Mouse (Mus musculus) lung, postnatal 0 days (tissue): ENCODE results near the gene Ube2o. TPM values are rescaled to one million over a fixed set of nuclear protein-coding genes. Genes with fewer than 3 reads are reported as not detected.

Experiments used
- ATAC-seq: fragments of 200-750 bp; cut with Nextera tagmentation; 2 replicates; pipeline ENCODE4 v1.8.0; 2017; ENCODE audit warnings: moderate library complexity
- DNase-seq: peaks from one replicate; pipeline ENCODE4 v3.0.0-alpha.2; 2016; ENCODE audit warnings: low spot score
- H3K27ac ChIP-seq: fragments of 300-500 bp; sonication (generic); 2 replicates; pipeline ENCODE4 v1.5.1; 2014; ENCODE audit warnings: antibody characterized with exemption, mild to moderate bottlenecking, low read length, mixed read lengths
- H3K27me3 ChIP-seq: fragments of 300-500 bp; sonication (generic); replicated peaks from 2 replicates; pipeline ENCODE4 v1.6.1; 2014; ENCODE audit warnings: low read length, mixed read lengths; ENCODE audit not compliant: insufficient read depth
- H3K36me3 ChIP-seq: fragments of 300-500 bp; sonication (generic); 2 replicates; pipeline ENCODE4 v1.6.1; 2014; ENCODE audit warnings: low read length, mixed read lengths; ENCODE audit not compliant: insufficient read depth
- H3K4me1 ChIP-seq: fragments of 300-500 bp; sonication (generic); 2 replicates; pipeline ENCODE4 v1.6.1; 2014; ENCODE audit warnings: antibody characterized with exemption, low read depth, low read length, mixed read lengths; ENCODE audit not compliant: insufficient read depth
- H3K4me2 ChIP-seq: fragments of 300-500 bp; sonication (generic); replicated peaks from 2 replicates; pipeline ENCODE4 v1.6.1; 2014; ENCODE audit warnings: low read depth, mild to moderate bottlenecking, low read length, moderate library complexity, mixed read lengths
- H3K4me3 ChIP-seq: fragments of 300-500 bp; sonication (generic); 2 replicates; pipeline ENCODE4 v1.5.1; 2014; ENCODE audit warnings: low read depth, low read length
- H3K9ac ChIP-seq: fragments of 300-500 bp; sonication (generic); replicated peaks from 2 replicates; pipeline ENCODE4 v1.6.1; 2014; ENCODE audit warnings: low read depth, mild to moderate bottlenecking
- H3K9me3 ChIP-seq: fragments of 300-500 bp; sonication (generic); 2 replicates; pipeline ENCODE4 v1.6.1; 2016; ENCODE audit warnings: low read length, mixed read lengths
- CTCF ChIP-seq: IDR thresholded peaks from 2 replicates; pipeline ENCODE4 v1.5.1; 2016; ENCODE audit warnings: antibody characterized with exemption, mild to moderate bottlenecking
- EP300 ChIP-seq: IDR thresholded peaks from 2 replicates; pipeline ENCODE4 v1.6.1; 2016; ENCODE audit warnings: antibody characterized with exemption, mild to moderate bottlenecking, control low read depth
- WGBS: fragments of 180-500 bp; shearing (Covaris S2); extraction: QIAGEN DNeasy Blood & Tissue Kit; methylation state at CpG from one replicate; pipeline ENCODE4 v1.1.7; 2014; 5-methylcytosine and 5-hydroxymethylcytosine counted together
- polyA plus RNA-seq: library from polyadenylated mRNA; unstranded; fragments of >200 nt; fragmentation: Nextera tagmentation; extraction: Ambion mirVana; gene quantifications from 2 replicates; pipeline ENCODE4 v1.2.1, GENCODE M21; 2015

Ube2o gene
- polyA plus RNA-seq, 1 experiment from 2014 or later: 9.1 TPM

DNA sequence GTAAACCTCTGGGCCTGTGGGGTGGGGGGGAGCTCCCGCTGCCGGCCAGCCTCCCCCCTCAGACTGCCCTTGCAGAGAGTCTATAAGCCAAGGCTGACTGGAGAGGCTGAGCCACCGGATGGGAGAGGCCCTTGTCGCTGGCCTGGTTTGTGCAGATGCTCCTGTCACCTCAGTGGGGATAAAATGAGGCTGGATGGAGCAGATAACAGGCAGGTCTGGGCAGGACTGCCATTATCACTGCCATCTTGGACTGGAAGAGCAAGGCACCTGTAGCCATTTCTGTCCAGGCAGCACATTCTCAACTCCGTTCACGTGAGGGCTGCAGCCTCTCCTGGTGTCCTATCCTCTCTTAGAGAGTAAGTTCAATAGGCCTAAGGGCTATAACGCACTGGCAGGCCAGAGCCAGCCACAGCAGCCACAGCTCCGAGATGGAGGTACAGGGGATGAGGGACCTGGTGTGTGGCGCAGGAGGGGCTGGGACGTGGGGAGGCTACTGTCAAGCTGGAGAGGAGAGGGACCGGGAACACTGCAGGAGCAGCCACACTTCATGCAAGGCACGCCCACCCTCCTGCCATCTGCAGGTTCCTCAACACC, 43.0 kb downstream of the Ube2o start:
- TF ChIP-seq CTCF: no peak
- TF ChIP-seq EP300: no peak
- no peak for DNase-seq
- no peak for ATAC-seq
- Histone ChIP-seq H3K27me3 (no peaks in the 10 kb centered on the region), H3K4me3 (no peak overlapping the region), H3K9me3 (no peaks in the 10 kb centered on the region), H3K4me2 (no peak overlapping the region), H3K36me3 (peaks cover 40% of the 10 kb centered on the region), H3K9ac (no peak overlapping the region), H3K4me1 (no peaks in the 10 kb centered on the region), H3K27ac (no peak overlapping the region)
- WGBS: 88% methylated on average over 12 of the region's 12 CpGs

DNA sequence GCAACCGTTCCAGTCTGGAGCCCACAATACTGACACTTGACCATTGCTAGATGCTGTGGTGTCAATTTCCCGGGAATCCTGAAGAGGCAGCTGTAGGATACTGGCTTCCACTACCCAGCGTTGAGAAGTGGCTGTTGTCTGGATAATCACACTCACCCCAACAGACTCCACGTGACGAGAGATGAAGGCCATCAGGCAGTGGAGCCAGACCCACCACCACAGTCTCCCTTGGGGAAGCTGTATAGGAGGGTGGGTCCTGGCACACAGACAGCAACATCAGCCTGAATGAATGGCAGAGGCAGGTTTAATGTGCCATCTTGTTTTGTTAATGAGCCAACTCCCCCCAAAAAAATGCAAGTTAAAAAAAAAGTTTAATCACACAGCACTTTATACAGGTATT, 43.9 kb downstream of the Ube2o start:
- no peak overlapping the region for H3K9ac ChIP-seq
- TF ChIP-seq EP300 (no peak), CTCF (no peak)
- ATAC-seq (no peak), DNase-seq (no peak)
- no peaks in the 10 kb centered on the region for H3K9me3 ChIP-seq
- peaks cover 35% of the 10 kb centered on the region for H3K36me3 ChIP-seq
- no peak overlapping the region for H3K4me3 ChIP-seq
- H3K27me3 ChIP-seq: no peaks in the 10 kb centered on the region
- no peak overlapping the region for H3K4me2 ChIP-seq
- H3K27ac ChIP-seq: no peak overlapping the region
- WGBS: 65% methylated on average over 5 of the region's 5 CpGs
- H3K4me1 ChIP-seq: no peaks in the 10 kb centered on the region; the same call in 1 of the 2 replicates

DNA sequence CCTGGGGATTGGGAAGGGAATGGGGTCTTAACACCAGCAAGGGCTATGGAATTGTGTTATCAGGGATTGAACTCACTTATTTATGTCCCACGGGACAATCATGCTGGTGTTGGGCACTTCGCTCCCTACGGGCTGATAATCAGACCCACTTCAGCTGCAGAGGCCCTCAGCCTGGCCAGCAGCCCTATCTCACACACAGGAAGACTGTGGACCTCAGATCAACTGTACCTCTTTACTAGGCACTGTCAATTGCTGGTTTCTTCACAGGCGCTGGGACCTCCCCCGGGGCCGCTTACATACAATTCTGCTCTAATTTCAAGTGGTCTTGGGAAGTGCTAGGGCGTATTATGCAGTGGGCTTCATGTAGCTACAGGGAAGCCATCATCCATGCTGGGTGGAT, 44.6 kb downstream of the Ube2o start:
- WGBS: 85% methylated on average over 7 of the region's 7 CpGs
- Histone ChIP-seq H3K27ac (no peak overlapping the region), H3K27me3 (no peaks in the 10 kb centered on the region), H3K4me1 (no peaks in the 10 kb centered on the region; the same call in 1 of the 2 replicates), H3K36me3 (peaks cover 35% of the 10 kb centered on the region), H3K4me2 (no peak overlapping the region), H3K9ac (no peak overlapping the region), H3K4me3 (no peak overlapping the region), H3K9me3 (no peaks in the 10 kb centered on the region)
- TF ChIP-seq CTCF: no peak
- no peak for TF ChIP-seq EP300
- DNase-seq (no peak), ATAC-seq (no peak)

DNA sequence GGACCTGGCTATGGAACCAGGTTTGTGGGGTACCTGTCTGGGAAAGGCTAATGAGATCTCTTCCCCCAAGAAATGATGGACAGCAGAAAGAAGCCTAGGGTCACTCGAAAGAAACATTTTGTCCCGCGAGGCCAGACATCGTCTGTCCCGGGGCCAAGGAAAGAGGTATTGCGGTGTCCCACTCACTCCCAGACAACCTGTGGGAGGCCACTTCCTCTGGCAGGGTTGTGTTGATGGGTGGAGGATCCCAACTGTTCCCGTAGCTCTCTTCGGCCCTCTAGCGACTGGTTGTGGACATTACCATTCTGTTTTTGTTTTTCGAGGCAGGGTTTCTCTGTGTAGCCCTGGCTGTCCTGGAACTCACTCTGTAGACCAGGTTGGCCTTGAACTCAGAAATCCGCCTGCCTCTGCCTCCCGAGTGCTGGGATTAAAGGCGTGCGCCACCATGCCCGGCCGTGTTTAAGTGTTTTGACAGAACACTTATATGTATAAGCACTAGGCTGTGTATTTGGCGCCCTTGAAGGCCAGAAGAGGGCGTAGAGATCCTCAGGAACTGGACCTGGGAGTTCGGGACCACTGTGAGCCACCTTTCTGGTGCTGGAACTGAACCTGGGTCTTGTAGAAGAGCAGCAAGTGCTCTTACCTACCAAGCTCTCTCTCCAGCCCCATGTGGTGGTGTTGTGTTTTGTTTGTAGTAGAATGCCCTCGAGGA, 46.9 kb downstream of the Ube2o start:
- WGBS: 13% methylated on average over 20 of the region's 20 CpGs
- no peaks in the 10 kb centered on the region; the same call in 1 of the 2 replicates for H3K27me3 ChIP-seq
- H3K4me1 ChIP-seq: peaks cover 6% of the 10 kb centered on the region; the same call in 1 of the 2 replicates
- DNase-seq (peak; percentile 90), ATAC-seq (peak; percentile 59)
- peak overlapping the region; percentile 69 for H3K9ac ChIP-seq
- TF ChIP-seq CTCF (peak; percentile 89), EP300 (no peak)
- H3K9me3 ChIP-seq: no peaks in the 10 kb centered on the region
- peaks cover 17% of the 10 kb centered on the region; the same call in 1 of the 2 replicates for H3K36me3 ChIP-seq
- H3K27ac ChIP-seq: peak overlapping the region; percentile 92
- H3K4me3 ChIP-seq: peak overlapping the region; percentile 55
- peak overlapping the region; percentile 86 for H3K4me2 ChIP-seq

DNA sequence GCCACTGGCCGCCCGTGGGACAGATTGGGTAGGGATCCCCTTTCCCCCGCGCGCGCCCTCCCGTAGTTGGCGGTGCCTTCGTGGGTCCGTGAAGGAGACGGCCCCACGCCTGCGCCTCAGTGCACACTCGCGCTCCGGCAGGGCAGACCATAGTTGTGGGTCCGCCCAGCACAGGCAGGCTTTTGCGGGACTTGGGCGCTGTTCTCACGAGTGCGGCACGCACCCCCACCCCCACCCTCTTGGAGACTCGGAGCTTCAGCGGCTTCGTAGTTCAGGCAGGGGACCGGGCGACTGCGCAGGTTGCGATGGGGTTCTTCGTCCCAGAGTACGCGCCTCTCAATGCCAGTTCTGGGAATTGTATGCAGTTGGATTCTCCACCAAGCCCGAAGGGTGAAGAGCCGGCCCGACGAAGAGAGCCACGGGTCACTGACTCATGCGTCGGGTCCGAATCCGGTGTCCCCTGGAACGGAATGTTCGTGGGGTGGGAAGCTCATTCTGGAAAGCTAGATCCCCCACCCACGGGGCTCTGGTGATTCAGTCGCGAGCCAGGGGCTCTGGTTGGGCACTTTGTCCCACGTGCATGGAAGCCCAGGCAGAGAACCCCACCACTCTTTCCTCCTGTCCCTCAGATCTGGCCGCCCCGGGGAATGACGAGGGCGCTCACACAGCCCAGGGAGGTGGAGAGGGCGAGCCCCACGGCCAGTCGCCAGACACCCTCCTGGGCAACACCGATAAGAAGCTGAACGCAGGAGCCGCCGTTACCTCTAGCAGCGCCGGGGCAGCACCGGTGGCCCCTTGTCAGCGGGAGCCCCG, 47.7 kb downstream of the Ube2o start:
- Histone ChIP-seq H3K4me2 (peak overlapping the region; percentile 86), H3K9me3 (no peaks in the 10 kb centered on the region), H3K4me1 (peaks cover 6% of the 10 kb centered on the region; the same call in 1 of the 2 replicates), H3K9ac (peak overlapping the region; percentile 69), H3K27me3 (no peaks in the 10 kb centered on the region; the same call in 1 of the 2 replicates), H3K36me3 (peaks cover 9% of the 10 kb centered on the region; the same call in 1 of the 2 replicates), H3K4me3 (peak overlapping the region; percentile 55), H3K27ac (peak overlapping the region; percentile 92)
- DNase-seq (peak; percentile 63), ATAC-seq (peak; percentile 40)
- TF ChIP-seq CTCF: peak; percentile 0; the same call in 1 of the 2 replicates
- peak; percentile 78 for TF ChIP-seq EP300
- 3% methylated on average over 59 of the region's 63 CpGs for WGBS

DNA sequence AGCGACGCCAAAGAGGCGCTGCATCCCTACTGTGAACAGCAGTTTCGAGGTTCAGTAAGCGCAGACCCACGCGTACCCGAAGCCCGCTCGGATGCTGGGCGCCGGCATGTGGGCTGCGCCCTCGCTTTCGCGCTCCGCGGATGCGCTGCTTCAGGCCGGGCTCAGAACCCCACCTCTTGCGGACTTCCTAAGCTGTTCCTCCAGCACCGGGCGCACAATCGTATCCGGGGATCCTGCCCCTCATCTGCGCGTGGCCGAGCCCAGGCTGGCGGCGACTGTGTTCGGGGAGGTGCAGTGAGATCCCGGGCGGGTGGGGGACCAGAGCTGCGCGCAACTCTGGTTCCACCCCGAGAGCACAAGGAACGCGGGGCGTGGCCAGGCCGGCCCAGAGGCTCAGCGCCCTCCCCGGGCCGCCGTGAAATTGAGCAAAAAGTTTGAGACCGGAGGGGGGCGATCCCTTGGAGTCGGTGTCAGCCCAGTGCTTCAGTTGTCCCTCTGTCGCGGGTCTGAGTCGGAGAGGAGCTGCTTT, 48.4 kb downstream of the Ube2o start:
- H3K9ac ChIP-seq: peak overlapping the region; percentile 69
- H3K27ac ChIP-seq: peak overlapping the region; percentile 92
- peak overlapping the region; percentile 86 for H3K4me2 ChIP-seq
- H3K36me3 ChIP-seq: 0 out of 2 replicates have a peak, but pooled peaks cover 5% of the 10 kb centered on the region
- peak; percentile 94 for DNase-seq
- peak overlapping the region; percentile 55 for H3K4me3 ChIP-seq
- peaks cover 6% of the 10 kb centered on the region; the same call in 1 of the 2 replicates for H3K4me1 ChIP-seq
- peak; percentile 73 for ATAC-seq
- H3K9me3 ChIP-seq: no peaks in the 10 kb centered on the region
- TF ChIP-seq CTCF (peak; percentile 35; the same call in 1 of the 2 replicates), EP300 (no peak)
- WGBS: under 1% methylated on average over 49 of the region's 50 CpGs
- H3K27me3 ChIP-seq: no peaks in the 10 kb centered on the region; the same call in 1 of the 2 replicates
